Mouse (Mus musculus) neural tube, embryonic 14.5 days (tissue): ENCODE measurements around the gene Rph3a. TPM values are rescaled to one million over a fixed set of nuclear protein-coding genes. Genes with fewer than 3 reads are reported as not detected.
"Not testable (repeated sequence)": the region's sequence is repeated elsewhere in the genome, so short reads cannot be mapped to it uniquely, and the experiment has no call there.

Experiments used
- ATAC-seq: fragments of 200-750 bp; cut with Nextera tagmentation; 2 replicates; pipeline ENCODE4 v1.8.0; 2017; ENCODE audit warnings: low read depth, mild to moderate bottlenecking, moderate TSS enrichment, moderate library complexity
- H3K27ac ChIP-seq: fragments of 300-500 bp; sonication (generic); 2 replicates; pipeline ENCODE4 v1.5.1; 2014; ENCODE audit warnings: low read depth, mild to moderate bottlenecking, control low read depth, low read length, moderate library complexity, mixed read lengths
- H3K27me3 ChIP-seq: fragments of 300-500 bp; sonication (generic); 2 replicates; pipeline ENCODE4 v1.6.1; 2014; ENCODE audit warnings: low read length; ENCODE audit not compliant: control insufficient read depth, insufficient read depth
- H3K36me3 ChIP-seq: fragments of 300-500 bp; sonication (generic); 2 replicates; pipeline ENCODE4 v1.6.1; 2014; ENCODE audit warnings: low read length, mixed read lengths; ENCODE audit not compliant: control insufficient read depth, insufficient read depth
- H3K4me1 ChIP-seq: fragments of 300-500 bp; sonication (generic); 2 replicates; pipeline ENCODE4 v1.6.1; 2014; ENCODE audit warnings: low read length; ENCODE audit not compliant: control insufficient read depth, insufficient read depth
- H3K4me2 ChIP-seq: fragments of 300-500 bp; sonication (generic); 2 replicates; pipeline ENCODE4 v1.6.1; 2014; ENCODE audit warnings: mild to moderate bottlenecking, low read depth, low read length, control low read depth
- H3K4me3 ChIP-seq: fragments of 300-500 bp; sonication (generic); 2 replicates; pipeline ENCODE4 v1.5.1; 2014; ENCODE audit warnings: low read depth, low read length, control low read depth, mixed read lengths
- H3K9ac ChIP-seq: fragments of 300-500 bp; sonication (generic); replicated peaks from 2 replicates; pipeline ENCODE4 v1.6.1; 2014; ENCODE audit warnings: low read depth, mild to moderate bottlenecking, control low read depth, low read length, mixed read lengths
- H3K9me3 ChIP-seq: fragments of 300-500 bp; sonication (generic); 2 replicates; pipeline ENCODE4 v1.6.1; 2016; ENCODE audit warnings: low read length; ENCODE audit not compliant: control insufficient read depth
- WGBS: fragments of 180-500 bp; shearing (Covaris S2); extraction: QIAGEN DNeasy Blood & Tissue Kit; methylation state at CpG from one replicate; pipeline ENCODE4 v1.1.7; 2014; 5-methylcytosine and 5-hydroxymethylcytosine counted together
- polyA plus RNA-seq: library from polyadenylated mRNA; unstranded; fragments of >200 nt; fragmentation: Nextera tagmentation; extraction: Ambion mirVana; gene quantifications from 2 replicates; pipeline ENCODE4 v1.2.1, GENCODE M21; 2014

The Rph3a gene
- polyA plus RNA-seq, 1 experiment from 2014 or later, result 20.0 TPM

DNA sequence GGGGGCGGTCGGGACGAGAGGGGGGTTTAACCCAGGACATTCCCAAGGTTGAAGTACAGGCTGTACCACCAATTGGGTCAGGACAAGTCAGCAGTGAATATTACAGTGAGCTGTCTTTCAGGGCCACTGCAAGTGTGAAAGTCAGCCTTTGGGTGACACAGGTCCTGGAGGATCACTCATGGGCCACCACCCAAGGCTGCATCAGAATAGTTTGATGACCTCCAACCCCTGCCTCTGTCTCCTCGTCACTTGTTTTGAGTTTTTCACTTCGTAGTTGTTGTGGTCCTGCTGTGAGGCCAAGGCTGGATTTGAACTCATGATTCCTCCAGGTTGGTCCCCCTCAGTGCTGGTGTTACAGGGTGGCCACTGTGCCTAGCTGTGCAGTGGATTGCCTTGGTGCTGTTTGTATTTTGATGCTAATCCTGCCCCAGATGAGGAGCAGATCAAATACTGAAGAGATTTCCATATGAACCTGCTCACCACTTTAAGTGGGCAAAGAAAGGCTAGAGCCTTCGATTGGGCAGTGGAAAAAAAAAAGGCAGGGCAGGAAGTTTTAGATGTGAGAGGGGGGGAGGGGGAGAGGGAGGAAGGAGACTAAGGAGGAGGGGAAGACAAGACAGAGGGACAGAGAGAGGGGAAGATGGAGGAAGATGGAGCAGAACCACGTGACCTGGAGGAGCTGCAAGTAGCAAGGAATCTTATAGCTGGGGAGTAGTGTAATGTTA, 101.5 kb downstream of the Rph3a start:
- Histone ChIP-seq H3K4me2 (no peak overlapping the region), H3K36me3 (no peaks in the 10 kb centered on the region), H3K4me1 (no peaks in the 10 kb centered on the region), H3K27ac (no peak overlapping the region), H3K27me3 (no peaks in the 10 kb centered on the region), H3K9me3 (no peaks in the 10 kb centered on the region), H3K4me3 (no peak overlapping the region), H3K9ac (no peak overlapping the region)
- no peak for ATAC-seq
- 60% methylated on average over 7 of the region's 7 CpGs for WGBS

DNA sequence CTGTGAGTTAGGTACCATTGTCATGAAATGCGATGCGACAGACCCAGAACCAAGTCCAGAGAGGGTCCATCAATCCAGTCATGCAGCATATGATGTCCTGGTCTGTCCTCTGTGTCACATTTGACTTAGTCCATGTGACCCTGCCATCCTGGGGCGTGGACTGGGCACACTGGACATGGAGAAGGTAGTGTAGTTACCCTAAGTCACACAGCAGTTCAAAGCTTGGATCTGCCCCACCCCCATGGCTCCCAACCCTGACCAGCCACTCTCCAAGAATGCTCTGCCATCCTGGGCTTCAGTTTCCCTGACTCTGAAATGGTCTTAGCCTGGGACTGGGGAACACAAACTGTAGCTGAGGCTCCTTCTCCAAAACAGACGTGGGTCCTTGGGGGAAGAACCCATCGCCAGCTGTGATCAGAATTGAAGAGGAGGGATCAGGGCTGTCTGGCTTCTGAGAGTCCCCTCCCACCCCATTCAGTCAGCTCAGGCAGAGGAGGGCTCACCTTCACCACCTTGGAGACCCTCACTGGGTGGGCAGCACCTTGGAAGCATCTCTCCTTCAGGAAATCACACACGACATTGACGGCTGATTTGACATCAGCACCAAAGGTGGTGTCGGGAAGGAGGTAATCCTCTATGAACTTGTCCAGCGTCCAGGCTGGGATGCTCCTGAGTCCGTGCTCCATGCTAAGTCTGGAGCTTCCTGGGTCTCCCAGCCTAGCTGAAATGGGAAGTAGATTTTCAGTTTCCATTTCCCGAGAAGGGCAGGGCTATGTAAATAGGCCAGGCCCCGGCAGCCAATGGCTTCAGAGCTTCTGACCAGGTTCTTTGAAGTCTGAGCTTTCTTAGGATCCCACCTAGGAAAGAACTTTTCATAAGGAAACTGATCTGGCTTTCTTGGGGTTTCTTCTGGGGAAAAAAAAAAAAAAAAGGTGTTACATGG, 102.8 kb downstream of the Rph3a start, which contains the start of gene Oas1a:
Oas1a (minus strand) TSS at position 731 of the 943 bp plus-strand sequence.
- H3K27ac ChIP-seq, H3K9ac ChIP-seq, H3K4me2 ChIP-seq, H3K9me3 ChIP-seq, H3K4me3 ChIP-seq, H3K27me3 ChIP-seq, H3K4me1 ChIP-seq, H3K36me3 ChIP-seq, ATAC-seq: not testable (repeated sequence)
- 40% methylated on average over 8 of the region's 12 CpGs for WGBS

DNA sequence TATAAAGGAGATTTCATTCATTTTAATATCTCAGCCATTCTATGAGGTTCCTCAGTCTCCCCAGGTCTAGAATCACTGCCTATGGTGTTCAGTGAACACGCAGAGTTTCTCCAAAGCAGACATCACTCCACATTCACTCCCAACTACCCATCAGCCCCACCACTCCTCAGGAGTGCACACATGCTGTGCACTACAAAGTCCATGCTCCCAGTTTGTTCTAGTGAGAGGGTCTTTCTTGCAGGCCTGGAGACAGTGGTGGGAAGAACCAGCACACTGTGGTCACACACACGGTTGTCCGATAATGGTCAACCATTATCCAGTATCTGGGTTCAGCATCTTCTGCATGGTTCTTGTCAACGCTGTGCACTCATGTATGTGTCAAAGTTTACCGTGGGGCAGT, 107.8 kb downstream of the Rph3a start:
- H3K4me2 ChIP-seq, result no peak overlapping the region
- H3K4me3 ChIP-seq, result no peak overlapping the region
- no peak overlapping the region for H3K27ac ChIP-seq
- no peaks in the 10 kb centered on the region for H3K36me3 ChIP-seq
- H3K4me1 ChIP-seq, result no peaks in the 10 kb centered on the region
- no peaks in the 10 kb centered on the region for H3K9me3 ChIP-seq
- no peak for ATAC-seq
- no peaks in the 10 kb centered on the region for H3K27me3 ChIP-seq
- WGBS, result 93% methylated on average over 5 of the region's 5 CpGs
- H3K9ac ChIP-seq, result no peak overlapping the region

DNA sequence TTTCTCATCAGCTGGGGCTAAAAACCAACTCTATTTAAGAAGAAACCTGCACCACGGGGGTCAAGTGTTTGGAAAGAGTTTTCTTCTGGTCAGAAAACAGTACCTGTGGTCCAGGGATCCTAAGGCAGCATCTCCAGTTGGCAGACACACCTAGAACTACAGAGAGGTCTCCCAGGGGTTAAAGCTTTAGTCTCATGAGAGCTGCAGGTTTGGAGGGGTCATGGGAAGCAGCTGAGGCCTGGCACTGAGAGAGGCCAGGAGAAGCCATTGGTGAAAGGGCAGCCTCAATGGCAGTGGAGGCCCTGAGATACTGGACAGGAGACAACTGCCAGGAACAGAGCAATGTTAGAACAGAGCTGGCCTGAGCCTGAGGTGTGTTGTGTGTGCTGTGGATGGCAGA, 109.2 kb downstream of the Rph3a start:
- H3K4me1 ChIP-seq, result no peaks in the 10 kb centered on the region
- no peaks in the 10 kb centered on the region for H3K36me3 ChIP-seq
- WGBS, result 60% methylated on average over 1 of the region's 1 CpGs
- no peaks in the 10 kb centered on the region for H3K27me3 ChIP-seq
- no peak for ATAC-seq
- H3K9me3 ChIP-seq, result no peaks in the 10 kb centered on the region
- no peak overlapping the region for H3K4me2 ChIP-seq
- no peak overlapping the region for H3K27ac ChIP-seq
- H3K9ac ChIP-seq, result no peak overlapping the region
- no peak overlapping the region for H3K4me3 ChIP-seq

DNA sequence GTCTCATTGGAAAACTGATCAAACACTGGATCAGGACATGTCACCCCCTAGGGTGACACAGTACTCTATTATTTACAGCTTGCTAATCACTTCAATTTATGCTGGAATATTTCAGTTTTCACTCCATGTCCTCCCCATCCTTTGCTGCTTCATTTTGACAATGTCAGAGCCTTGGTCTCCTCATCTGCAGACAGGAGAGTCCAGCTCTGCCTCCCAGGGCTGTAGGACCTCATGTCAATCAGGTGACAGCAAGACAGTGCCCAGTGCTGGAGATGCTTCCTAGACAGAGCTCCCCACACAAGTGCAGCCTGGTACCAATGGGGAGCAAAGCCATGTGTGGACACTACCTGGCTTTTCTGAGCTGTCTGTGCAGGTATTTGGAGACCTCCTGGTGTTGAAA, 111.2 kb downstream of the Rph3a start:
- no peak overlapping the region for H3K9ac ChIP-seq
- no peaks in the 10 kb centered on the region for H3K4me1 ChIP-seq
- ATAC-seq, result no peak
- H3K27me3 ChIP-seq, result no peaks in the 10 kb centered on the region
- no peak overlapping the region for H3K27ac ChIP-seq
- no peak overlapping the region for H3K4me3 ChIP-seq
- no peak overlapping the region for H3K4me2 ChIP-seq
- H3K9me3 ChIP-seq, result no peaks in the 10 kb centered on the region
- H3K36me3 ChIP-seq, result no peaks in the 10 kb centered on the region

DNA sequence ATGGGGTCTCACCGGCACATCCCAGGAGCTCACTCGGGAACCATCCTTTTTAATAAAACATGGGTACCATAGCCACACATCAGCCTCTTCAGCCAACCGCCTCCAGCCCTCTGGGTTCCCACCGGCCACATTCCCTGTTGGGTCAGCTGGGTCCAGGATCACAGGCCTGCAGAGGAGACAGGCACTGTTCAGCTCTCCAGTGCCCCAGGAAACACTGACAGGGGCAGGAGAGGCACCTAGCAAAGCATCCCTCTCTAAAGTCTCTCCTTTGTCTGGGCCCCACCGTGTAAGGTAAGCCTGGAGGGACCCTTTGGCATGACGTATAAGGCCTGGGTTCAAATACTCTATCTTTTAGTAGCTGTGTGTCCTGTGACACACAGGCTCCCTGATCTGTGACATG, 111.6 kb downstream of the Rph3a start:
- no peak for ATAC-seq
- Histone ChIP-seq H3K27me3 (no peaks in the 10 kb centered on the region), H3K4me2 (no peak overlapping the region), H3K36me3 (no peaks in the 10 kb centered on the region), H3K4me3 (no peak overlapping the region), H3K9ac (no peak overlapping the region), H3K9me3 (no peaks in the 10 kb centered on the region), H3K4me1 (no peaks in the 10 kb centered on the region), H3K27ac (no peak overlapping the region)
- 85% methylated on average over 6 of the region's 6 CpGs for WGBS

DNA sequence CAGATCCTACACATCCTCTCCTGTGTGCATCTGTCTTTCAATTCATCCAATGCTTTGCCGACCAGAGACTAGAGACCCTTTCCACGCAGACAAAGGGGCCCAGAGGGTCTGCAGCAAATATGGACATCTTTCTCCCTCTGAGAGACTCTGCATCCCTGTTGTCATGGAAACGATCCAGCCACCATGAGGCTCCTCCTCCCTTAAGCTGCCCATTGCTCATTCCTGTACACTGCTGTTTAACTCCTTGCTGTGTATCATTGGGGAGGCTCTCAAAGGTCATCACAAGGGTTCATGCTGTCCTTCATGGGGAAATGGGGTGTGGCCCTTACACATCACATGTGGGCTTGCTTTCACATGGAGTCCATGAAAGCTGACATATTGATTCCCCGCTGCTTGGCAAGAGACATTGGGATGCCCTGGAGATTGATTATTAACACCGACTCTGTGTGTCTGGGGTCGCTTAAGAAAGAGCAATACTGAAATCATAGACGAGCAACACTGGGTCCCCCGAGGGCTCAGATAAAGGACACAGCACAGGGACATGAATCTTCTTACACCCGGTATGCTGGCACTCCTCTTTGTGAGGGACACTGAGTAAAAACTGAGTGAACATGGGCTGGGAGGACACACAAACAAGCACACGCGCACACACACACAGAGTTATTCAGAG, 114.5 kb downstream of the Rph3a start:
- Histone ChIP-seq H3K4me1 (no peaks in the 10 kb centered on the region), H3K36me3 (no peaks in the 10 kb centered on the region), H3K9me3 (no peaks in the 10 kb centered on the region), H3K27me3 (no peaks in the 10 kb centered on the region), H3K4me3 (no peak overlapping the region), H3K27ac (no peak overlapping the region), H3K9ac (no peak overlapping the region), H3K4me2 (no peak overlapping the region)
- ATAC-seq, result no peak
- WGBS, result 85% methylated on average over 11 of the region's 11 CpGs

DNA sequence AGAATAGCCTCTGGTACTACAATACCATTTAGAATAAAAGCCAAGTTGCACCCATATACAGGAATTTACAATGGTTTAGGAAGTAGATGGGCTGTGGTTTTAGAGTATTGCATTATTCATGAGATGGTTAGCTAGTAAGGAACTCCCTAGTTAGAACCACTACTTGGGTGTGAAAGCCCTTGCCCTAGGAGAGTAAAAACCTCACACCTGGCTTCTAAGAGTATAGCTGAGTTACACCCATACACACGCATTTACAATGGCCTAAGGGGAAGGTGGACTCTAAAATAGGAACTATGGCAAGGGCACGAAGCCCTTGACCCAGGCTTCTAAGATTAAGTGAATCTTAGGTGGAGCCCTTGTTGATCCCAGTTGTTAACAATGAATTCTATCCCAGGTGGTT, 115.2 kb downstream of the Rph3a start:
- not testable (repeated sequence) for H3K36me3 ChIP-seq, H3K27me3 ChIP-seq, H3K27ac ChIP-seq, H3K9me3 ChIP-seq, H3K4me1 ChIP-seq, H3K4me3 ChIP-seq, ATAC-seq, H3K4me2 ChIP-seq, H3K9ac ChIP-seq
- WGBS, result 77% methylated on average over 2 of the region's 2 CpGs

DNA sequence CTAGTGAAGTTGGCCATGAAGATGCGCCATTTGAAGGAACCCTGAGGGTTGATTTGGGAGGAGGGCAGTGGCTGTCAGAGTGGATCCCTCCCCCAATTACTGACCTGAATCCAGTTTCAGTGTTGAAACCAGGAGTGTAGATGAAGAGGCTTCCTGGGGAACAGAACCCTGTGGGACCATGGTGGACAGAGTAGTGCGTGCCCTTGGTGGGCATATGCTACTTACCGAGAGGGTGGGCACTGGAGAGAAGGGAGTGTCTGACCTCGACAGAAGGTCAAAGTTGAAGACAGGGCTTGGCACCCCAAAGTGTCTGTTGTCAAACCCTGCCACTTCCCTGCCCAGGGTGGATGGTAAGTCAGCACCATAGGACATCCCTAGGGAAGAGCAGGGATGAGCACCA, 116.0 kb downstream of the Rph3a start:
- 91% methylated on average over 4 of the region's 4 CpGs for WGBS
- not testable (repeated sequence) for H3K9me3 ChIP-seq, H3K4me1 ChIP-seq, ATAC-seq, H3K9ac ChIP-seq, H3K36me3 ChIP-seq, H3K27ac ChIP-seq, H3K27me3 ChIP-seq, H3K4me2 ChIP-seq, H3K4me3 ChIP-seq
